Mouse (Mus musculus) ES-E14 (cell line): Measurements from ENCODE around the gene Dnajb1. TPM values are rescaled to one million over a fixed set of nuclear protein-coding genes. Genes with fewer than 3 reads are reported as not detected.
"Not testable (repeated sequence)": the region's sequence is repeated elsewhere in the genome, so short reads cannot be mapped to it uniquely, and the experiment has no call there.

Experiments
- DNase-seq: peaks from one replicate; pipeline ENCODE4 v3.0.0-alpha.2; 2013; ENCODE audit warnings: low read depth, low spot score
- H3K27ac ChIP-seq: 2 replicates; pipeline ENCODE4 v1.5.1; 2012; ENCODE audit warnings: low read depth, mild to moderate bottlenecking, low read length, moderate library complexity, mixed read lengths; ENCODE audit not compliant: poor library complexity, insufficient read depth, severe bottlenecking
- H3K36me3 ChIP-seq: 2 replicates; pipeline ENCODE4 v1.6.1; 2012; ENCODE audit warnings: mild to moderate bottlenecking, low read length, moderate library complexity, mixed read lengths; ENCODE audit not compliant: control insufficient read depth, poor library complexity, insufficient read depth, severe bottlenecking
- H3K4me1 ChIP-seq, 2 experiments: fragments of 150-350 bp in 1 of 2; sonication (generic) in 1 of 2; 2 replicates each; pipeline ENCODE4 v1.6.1; 2012; ENCODE audit warnings: low read length in 2 of 2, mild to moderate bottlenecking in 1 of 2, mixed read lengths in 1 of 2; ENCODE audit not compliant: control insufficient read depth in 2 of 2, insufficient read depth in 2 of 2, poor library complexity in 1 of 2
- H3K4me3 ChIP-seq, 2 experiments: fragments of 150-350 bp in 1 of 2; sonication (generic) in 1 of 2; 2 replicates each; pipeline ENCODE4 v1.5.1; 2012; ENCODE audit warnings: low read length in 2 of 2, low read depth in 1 of 2, mild to moderate bottlenecking in 1 of 2, mixed read lengths in 1 of 2; ENCODE audit not compliant: insufficient read depth in 1 of 2, poor library complexity in 1 of 2, severe bottlenecking in 1 of 2
- H3K9ac ChIP-seq: 2 replicates; pipeline ENCODE4 v1.6.1; 2012; ENCODE audit warnings: low read depth, mild to moderate bottlenecking, low read length, mixed read lengths; ENCODE audit not compliant: poor library complexity, insufficient read depth, severe bottlenecking
- H3K9me3 ChIP-seq: fragments of 150-350 bp; sonication (generic); 2 replicates; pipeline ENCODE4 v1.6.1; 2012; ENCODE audit warnings: low read depth, mild to moderate bottlenecking, low read length; ENCODE audit not compliant: control insufficient read depth, insufficient read depth
- CHD2 ChIP-seq: IDR thresholded peaks from 2 replicates; pipeline ENCODE4 v1.6.1; 2014; ENCODE audit warnings: mild to moderate bottlenecking, low read depth, low read length, inconsistent platforms
- HCFC1 ChIP-seq: IDR thresholded peaks from 2 replicates; pipeline ENCODE4 v1.6.1; 2012; ENCODE audit warnings: low read length, inconsistent platforms, borderline replicate concordance; ENCODE audit not compliant: insufficient read depth
- MAFK ChIP-seq: IDR thresholded peaks from 2 replicates; pipeline ENCODE4 v1.6.1; 2014; ENCODE audit warnings: mild to moderate bottlenecking, low read depth, low read length, inconsistent platforms; ENCODE audit not compliant: insufficient read depth
- ZC3H11A ChIP-seq: IDR thresholded peaks from 2 replicates; pipeline ENCODE4 v1.6.1; 2012; ENCODE audit warnings: low read depth, mild to moderate bottlenecking, inconsistent platforms, low read length, borderline replicate concordance
- ZNF384 ChIP-seq: IDR thresholded peaks from 2 replicates; pipeline ENCODE4 v1.6.1; 2012; ENCODE audit warnings: low read depth, low read length, inconsistent platforms
- in situ Hi-C, 2 experiments: fragments of 600-800 bp; cut with MboI; formaldehyde crosslinking; loops; one replicate each; pipeline ENCODE4 v1.15.1; 2025; ENCODE audit warnings: low sequenced_read_pairs in 2 of 2, inconsistent platforms in 1 of 2; ENCODE audit not compliant: unreplicated experiment in 2 of 2
- total RNA-seq: library from RNA; depleted of rRNA; stranded (reverse); fragments of 300-350 nt; gene quantifications from 2 replicates; pipeline ENCODE4 v1.2.3, GENCODE M21; 2012

Dnajb1 gene
- total RNA-seq, 1 experiment: 30.1 TPM

- Histone ChIP-seq H3K9ac (peak overlapping the region; percentile 57; the same call in 1 of the 2 replicates), H3K9me3 (no peaks in the 10 kb centered on the region), H3K36me3 (peaks cover 11% of the 10 kb centered on the region; the same call in 1 of the 2 replicates), H3K27ac (no peak overlapping the region), H3K4me3 (peak overlapping the region; percentile 41 to 77), H3K4me1 (peaks cover 2 to 8% of the 10 kb centered on the region in 2 experiments; a peak in 3 of 4 replicates)
- no peak for DNase-seq
- no peak for TF ChIP-seq HCFC1
- TF ChIP-seq ZC3H11A: no peak
- TF ChIP-seq ZNF384: no peak
- no peak for TF ChIP-seq MAFK
- no peak for TF ChIP-seq CHD2
- in situ Hi-C loops: no loop called here
These were observed 15.3 kb upstream of the Dnajb1 start for GRCm38 (mm10) chr8:83592682-83593081.

GRCm38 (mm10) chr8:83593325-83594166, 14.4 kb upstream of the Dnajb1 start:
- TF ChIP-seq ZNF384: no peak
- Histone ChIP-seq H3K4me3 (peak overlapping the region; percentile 77 to 78), H3K36me3 (peaks cover 8% of the 10 kb centered on the region; the same call in 1 of the 2 replicates), H3K27ac (no peak overlapping the region; the same call in 1 of the 2 replicates), H3K4me1 (peaks cover 2 to 8% of the 10 kb centered on the region in 2 experiments; a peak in 3 of 4 replicates), H3K9ac (peak overlapping the region; percentile 86), H3K9me3 (no peaks in the 10 kb centered on the region)
- in situ Hi-C loops: no loop called here
- DNase-seq: no peak

DNA sequence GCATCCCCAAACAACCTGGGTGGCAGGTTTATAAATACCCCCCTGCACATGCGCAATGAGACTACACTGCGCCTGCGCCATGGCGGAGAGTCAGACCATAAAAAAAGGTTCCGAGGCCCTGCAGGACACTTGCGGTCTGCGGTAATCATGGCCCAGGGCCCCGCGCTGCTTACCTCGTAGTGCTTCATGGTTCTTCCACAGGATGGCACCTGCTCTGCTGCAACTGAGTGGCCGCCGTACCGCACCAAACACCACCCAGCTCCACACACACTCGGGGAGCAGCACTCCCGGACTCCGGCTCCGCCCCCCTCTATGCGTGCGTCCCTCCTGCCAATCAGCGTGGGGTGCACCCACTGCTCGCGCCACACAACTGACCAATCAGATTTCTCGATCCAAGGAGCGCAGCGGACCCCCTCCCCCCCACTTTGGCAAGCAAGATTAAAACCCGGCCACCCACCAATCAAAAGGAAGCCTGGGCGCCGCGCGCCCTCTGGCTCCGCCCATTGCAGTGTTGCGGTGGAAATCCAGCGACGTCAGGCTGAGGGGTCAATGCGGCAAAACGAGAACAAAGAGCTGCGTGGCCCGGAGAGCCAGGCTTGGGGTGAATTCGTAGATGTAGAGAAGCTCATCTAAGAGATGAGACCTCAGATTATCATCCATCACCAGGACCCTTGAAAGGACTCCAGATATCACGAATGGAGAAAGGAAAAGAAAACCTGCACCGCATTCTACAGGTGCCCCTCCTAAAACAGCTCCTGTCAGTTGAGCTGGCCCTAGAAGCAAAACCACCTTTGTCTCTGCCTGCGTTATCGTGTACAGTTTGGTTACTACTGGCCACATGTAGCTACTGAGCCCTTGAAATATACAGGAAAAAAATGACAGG, 13.6 kb upstream of the Dnajb1 start:
- peaks cover 2 to 8% of the 10 kb centered on the region in 2 experiments; a peak in 3 of 4 replicates for H3K4me1 ChIP-seq
- no peak overlapping the region; the same call in 1 of the 2 replicates for H3K27ac ChIP-seq
- peak overlapping the region; percentile 77 to 78 for H3K4me3 ChIP-seq
- in situ Hi-C loops: no loop called here
- no peaks in the 10 kb centered on the region for H3K9me3 ChIP-seq
- peaks cover 3% of the 10 kb centered on the region; the same call in 1 of the 2 replicates for H3K36me3 ChIP-seq
- H3K9ac ChIP-seq: peak overlapping the region; percentile 86
- TF ChIP-seq ZNF384 (no peak), MAFK (no peak), CHD2 (no peak), HCFC1 (no peak), ZC3H11A (no peak)
- peak; percentile 98 for DNase-seq

DNA sequence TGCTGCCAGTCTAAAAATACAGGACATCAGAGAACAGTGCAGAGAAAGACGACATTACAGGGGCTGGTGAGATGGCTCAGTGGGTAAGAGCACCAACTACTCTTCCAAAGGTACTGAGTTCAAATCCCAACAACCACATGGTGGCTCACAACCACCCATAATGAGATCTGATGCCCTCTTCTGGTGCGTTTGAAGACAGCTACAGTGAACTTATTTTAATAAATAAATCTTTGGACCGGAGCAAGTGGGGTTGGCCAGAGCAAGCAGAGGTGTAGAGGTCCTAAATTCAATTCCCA, 13.0 kb upstream of the Dnajb1 start:
- DNase-seq, H3K27ac ChIP-seq, H3K4me1 ChIP-seq, H3K36me3 ChIP-seq, H3K9me3 ChIP-seq, in situ Hi-C loops: not testable (repeated sequence)
- Histone ChIP-seq H3K4me3 (peak overlapping the region; percentile 70 to 71), H3K9ac (peak overlapping the region; percentile 74; the same call in 1 of the 2 replicates)
